Mouse (Mus musculus) forebrain, embryonic 16.5 days (tissue): ENCODE measurements around the gene Sh3bp5. TPM values are rescaled to one million over a fixed set of nuclear protein-coding genes. Genes with fewer than 3 reads are reported as not detected.
A peak's percentile ranks its signal among the peaks of the same experiment; 100 is the strongest.

Experiments used
- ATAC-seq: fragments of 200-750 bp; cut with Nextera tagmentation; 2 replicates; pipeline ENCODE4 v1.8.0; 2017; ENCODE audit warnings: mild to moderate bottlenecking, moderate library complexity
- H3K27ac ChIP-seq: fragments of 300-500 bp; sonication (generic); 2 replicates; pipeline ENCODE4 v1.5.1; 2014; ENCODE audit warnings: low read length, control low read depth
- H3K27me3 ChIP-seq: fragments of 300-500 bp; sonication (generic); replicated peaks from 2 replicates; pipeline ENCODE4 v1.6.1; 2014; ENCODE audit warnings: low read length; ENCODE audit not compliant: control insufficient read depth, insufficient read depth
- H3K36me3 ChIP-seq: fragments of 300-500 bp; sonication (generic); 2 replicates; pipeline ENCODE4 v1.6.1; 2014; ENCODE audit not compliant: control insufficient read depth, insufficient read depth
- H3K4me1 ChIP-seq: fragments of 300-500 bp; sonication (generic); replicated peaks from 2 replicates; pipeline ENCODE4 v1.6.1; 2014; ENCODE audit warnings: low read length; ENCODE audit not compliant: control insufficient read depth, insufficient read depth
- H3K4me2 ChIP-seq: fragments of 300-500 bp; sonication (generic); 2 replicates; pipeline ENCODE4 v1.6.1; 2014; ENCODE audit warnings: mild to moderate bottlenecking, low read length, control low read depth
- H3K4me3 ChIP-seq: fragments of 300-500 bp; sonication (generic); replicated peaks from 2 replicates; pipeline ENCODE4 v1.5.1; 2014; ENCODE audit warnings: mild to moderate bottlenecking, low read length, control low read depth
- H3K9ac ChIP-seq: fragments of 300-500 bp; sonication (generic); replicated peaks from 2 replicates; pipeline ENCODE4 v1.6.1; 2014; ENCODE audit warnings: low read depth, low read length, control low read depth
- H3K9me3 ChIP-seq: fragments of 300-500 bp; sonication (generic); 2 replicates; pipeline ENCODE4 v1.6.1; 2016; ENCODE audit warnings: low read length; ENCODE audit not compliant: control insufficient read depth
- whole genome bisulfite sequencing: fragments of 180-500 bp; shearing (Covaris S2); extraction: QIAGEN DNeasy Blood & Tissue Kit; methylation state at CpG from one replicate; pipeline ENCODE4 v1.1.7; 2014; 5-methylcytosine and 5-hydroxymethylcytosine counted together
- polyA plus RNA-seq: library from polyadenylated mRNA; unstranded; fragments of >200 nt; fragmentation: Nextera tagmentation; extraction: Ambion mirVana; gene quantifications from 2 replicates; pipeline ENCODE4 v1.2.1, GENCODE M21; 2015

Sh3bp5 gene
- polyA plus RNA-seq, 1 experiment from 2014 or later: 128 TPM

DNA sequence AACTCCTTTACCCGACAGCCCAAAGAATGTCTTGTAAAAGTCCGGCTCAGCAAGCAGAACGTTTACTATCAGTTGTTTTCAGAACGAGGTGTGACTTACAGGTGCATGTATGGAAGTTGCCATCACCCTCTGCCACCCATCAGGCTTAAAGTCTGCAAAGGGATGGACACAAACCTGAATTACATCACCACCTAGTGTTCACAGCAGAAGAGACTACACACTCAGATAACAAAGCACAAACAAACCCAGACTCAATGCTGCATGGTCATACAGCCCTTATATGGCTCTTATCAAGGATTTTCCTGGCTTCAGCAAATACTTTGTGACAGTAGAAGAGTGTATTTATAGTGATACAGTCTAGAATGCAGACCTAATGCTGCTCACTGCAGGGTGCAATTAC, 108.2 kb downstream of the Sh3bp5 start:
- Histone ChIP-seq H3K36me3 (no peaks in the 10 kb centered on the region), H3K4me1 (0 out of 2 replicates have a peak, but pooled peaks cover 3% of the 10 kb centered on the region), H3K4me2 (no peak overlapping the region), H3K27ac (no peak overlapping the region), H3K4me3 (no peak overlapping the region), H3K9ac (no peak overlapping the region), H3K9me3 (no peaks in the 10 kb centered on the region), H3K27me3 (no peaks in the 10 kb centered on the region)
- WGBS: 82% methylated on average over 4 of the region's 4 CpGs
- no peak for ATAC-seq

DNA sequence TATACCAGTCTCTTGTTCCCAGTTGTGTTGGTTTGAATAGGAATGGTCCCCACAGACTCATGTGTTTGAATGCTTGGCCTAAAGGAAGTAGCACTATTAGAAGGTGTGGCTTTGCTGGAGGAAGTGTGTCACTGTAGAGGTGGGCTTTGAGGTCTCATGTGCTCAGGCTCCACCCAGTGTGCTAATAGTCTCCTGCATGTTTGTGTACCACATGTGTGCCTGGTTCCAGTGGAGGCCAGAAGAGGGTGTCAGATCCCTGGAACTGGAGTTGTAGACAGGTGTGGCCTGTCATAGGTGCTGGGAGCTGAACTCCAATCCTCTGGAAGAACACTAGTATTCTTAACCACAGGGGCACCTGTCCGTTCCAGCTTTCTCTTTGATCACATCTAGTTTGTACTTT, 108.7 kb downstream of the Sh3bp5 start:
- Histone ChIP-seq H3K4me3 (no peak overlapping the region), H3K4me1 (0 out of 2 replicates have a peak, but pooled peaks cover 3% of the 10 kb centered on the region), H3K9ac (no peak overlapping the region), H3K4me2 (no peak overlapping the region), H3K36me3 (no peaks in the 10 kb centered on the region), H3K27me3 (no peaks in the 10 kb centered on the region), H3K9me3 (no peaks in the 10 kb centered on the region), H3K27ac (no peak overlapping the region)
- no peak for ATAC-seq
- WGBS: 91% methylated on average over 1 of the region's 1 CpGs

DNA sequence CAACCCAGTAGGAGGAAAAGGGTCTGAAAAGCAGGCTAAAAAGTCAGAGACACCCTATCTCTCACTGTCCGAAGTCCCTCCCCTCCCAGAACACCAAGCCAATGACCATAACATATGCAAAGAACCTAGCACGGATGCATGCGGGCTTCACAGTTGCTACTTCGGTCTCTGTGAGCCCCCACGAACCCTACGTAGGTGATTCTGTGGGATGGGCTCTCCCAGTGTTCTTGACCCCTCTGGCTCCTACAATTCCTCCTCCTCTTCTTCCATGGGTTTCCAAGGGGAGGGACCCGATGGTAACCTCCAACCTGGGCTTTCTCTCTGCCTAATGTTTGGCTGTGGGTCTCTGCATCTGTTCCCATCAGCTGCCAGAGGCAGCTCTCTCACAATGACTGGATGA, 109.1 kb downstream of the Sh3bp5 start:
- Histone ChIP-seq H3K27ac (no peak overlapping the region), H3K27me3 (no peaks in the 10 kb centered on the region), H3K4me1 (0 out of 2 replicates have a peak, but pooled peaks cover 3% of the 10 kb centered on the region), H3K4me2 (no peak overlapping the region), H3K36me3 (no peaks in the 10 kb centered on the region), H3K4me3 (no peak overlapping the region), H3K9ac (no peak overlapping the region), H3K9me3 (no peaks in the 10 kb centered on the region)
- ATAC-seq: no peak
- 83% methylated on average over 7 of the region's 7 CpGs for WGBS

DNA sequence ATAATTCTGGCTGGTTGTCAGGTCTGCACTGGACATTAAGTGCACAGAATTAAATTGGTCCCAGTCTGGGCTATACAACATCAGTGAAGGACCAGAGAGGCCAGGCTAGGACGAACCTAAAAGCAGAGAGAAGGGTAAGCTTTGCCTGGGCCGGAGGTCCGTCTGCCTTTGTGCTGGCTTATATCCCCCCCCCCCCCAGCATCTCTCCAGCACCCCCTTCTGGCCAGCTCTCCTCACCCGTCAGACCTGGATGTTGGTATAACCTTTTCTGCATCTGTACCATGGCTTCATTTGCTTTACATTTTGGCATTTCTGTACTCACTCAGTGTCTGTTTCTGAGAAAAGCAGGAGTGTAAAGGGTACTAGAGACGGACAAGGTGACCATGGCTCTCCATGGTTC, 110.3 kb downstream of the Sh3bp5 start:
- ATAC-seq: no peak
- Histone ChIP-seq H3K9me3 (no peaks in the 10 kb centered on the region), H3K4me1 (0 out of 2 replicates have a peak, but pooled peaks cover 3% of the 10 kb centered on the region), H3K4me3 (no peak overlapping the region), H3K9ac (no peak overlapping the region), H3K27me3 (no peaks in the 10 kb centered on the region), H3K36me3 (no peaks in the 10 kb centered on the region), H3K27ac (no peak overlapping the region), H3K4me2 (no peak overlapping the region)
- WGBS: 42% methylated on average over 5 of the region's 5 CpGs

DNA sequence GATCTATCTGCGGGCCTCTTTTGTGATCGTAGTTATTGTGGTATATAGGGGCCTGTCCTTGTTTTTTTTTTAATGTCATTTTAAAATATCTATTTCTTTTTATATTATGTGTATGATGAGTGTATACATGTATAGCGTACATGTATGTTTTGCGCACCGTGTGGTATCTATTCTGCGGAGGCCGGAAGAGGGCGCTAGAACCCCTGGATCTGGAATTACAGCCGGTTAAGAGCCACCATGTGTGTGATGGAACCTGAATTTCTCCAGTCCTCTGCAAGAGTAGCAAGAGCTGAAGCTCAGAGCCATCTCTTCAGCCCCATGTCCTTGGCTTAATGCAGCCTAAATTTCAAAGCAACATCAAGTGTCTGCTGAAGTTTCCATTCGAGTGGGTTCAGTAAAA, 111.0 kb downstream of the Sh3bp5 start:
- Histone ChIP-seq H3K9me3 (no peaks in the 10 kb centered on the region), H3K27ac (no peak overlapping the region), H3K36me3 (no peaks in the 10 kb centered on the region), H3K4me1 (0 out of 2 replicates have a peak, but pooled peaks cover 3% of the 10 kb centered on the region), H3K4me2 (no peak overlapping the region), H3K4me3 (no peak overlapping the region), H3K9ac (no peak overlapping the region), H3K27me3 (no peaks in the 10 kb centered on the region)
- ATAC-seq: no peak
- WGBS: 73% methylated on average over 10 of the region's 10 CpGs

DNA sequence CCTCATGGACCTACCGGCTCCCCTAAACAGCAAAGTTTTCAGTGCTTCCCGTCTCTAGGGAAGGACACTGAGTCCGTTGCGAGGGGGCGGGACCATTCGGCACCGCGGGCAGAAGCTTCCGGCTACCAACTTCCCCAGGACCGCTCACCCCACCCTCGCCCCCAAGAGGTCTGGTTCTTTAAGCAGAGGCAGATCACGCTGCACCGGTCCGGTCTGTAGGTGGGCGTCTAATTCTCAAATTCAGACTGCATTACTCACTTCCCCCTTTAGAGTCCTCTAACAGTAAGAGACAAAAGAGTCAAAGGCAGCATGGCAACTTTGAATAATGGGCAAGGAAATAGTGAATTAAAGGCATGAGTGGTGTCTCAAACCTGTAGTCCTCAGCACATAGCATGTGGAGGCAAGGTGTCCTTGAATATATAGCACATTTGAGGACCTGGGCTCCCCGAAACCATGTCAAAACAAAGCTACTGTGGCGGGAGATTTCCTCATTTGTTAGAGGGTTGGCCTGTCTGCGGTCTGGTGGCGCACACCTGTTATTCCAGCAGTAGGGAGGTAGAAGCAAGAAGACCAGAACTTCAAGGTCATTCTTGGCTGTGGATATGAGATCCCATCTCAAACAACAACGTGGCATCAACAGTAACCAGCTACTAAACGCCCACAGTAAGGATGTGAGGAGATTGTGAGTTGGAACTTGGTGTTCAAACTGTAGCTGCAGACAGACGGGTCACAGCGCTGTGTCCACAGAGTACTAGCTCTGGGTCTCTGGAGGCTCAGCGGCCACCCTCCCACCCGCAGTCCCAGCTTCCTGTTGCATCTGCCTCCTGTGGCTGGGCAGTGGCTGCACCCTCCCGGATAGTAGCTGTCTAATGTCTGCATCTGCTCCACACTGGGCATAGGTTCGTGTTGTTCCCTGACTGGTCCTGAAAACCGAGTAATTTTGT, 111.8 kb downstream of the Sh3bp5 start, which contains the start of gene Dnah1:
Dnah1 (minus strand) TSS at position 48 of the 944 bp plus-strand sequence.
- WGBS: 30% methylated on average over 28 of the region's 28 CpGs
- Histone ChIP-seq H3K9ac (peak within 1 kb of the TSS; percentile 28), H3K36me3 (no peaks in the 10 kb centered on the region), H3K4me3 (peak within 1 kb of the TSS; percentile 24), H3K4me1 (0 out of 2 replicates have a peak, but pooled peaks cover 3% of the 10 kb centered on the region), H3K9me3 (no peaks in the 10 kb centered on the region), H3K27ac (no peak within 1 kb of the TSS), H3K27me3 (no peaks in the 10 kb centered on the region), H3K4me2 (peak within 1 kb of the TSS; percentile 47)
- ATAC-seq: peak; percentile 20; the same call in 1 of the 2 replicates

DNA sequence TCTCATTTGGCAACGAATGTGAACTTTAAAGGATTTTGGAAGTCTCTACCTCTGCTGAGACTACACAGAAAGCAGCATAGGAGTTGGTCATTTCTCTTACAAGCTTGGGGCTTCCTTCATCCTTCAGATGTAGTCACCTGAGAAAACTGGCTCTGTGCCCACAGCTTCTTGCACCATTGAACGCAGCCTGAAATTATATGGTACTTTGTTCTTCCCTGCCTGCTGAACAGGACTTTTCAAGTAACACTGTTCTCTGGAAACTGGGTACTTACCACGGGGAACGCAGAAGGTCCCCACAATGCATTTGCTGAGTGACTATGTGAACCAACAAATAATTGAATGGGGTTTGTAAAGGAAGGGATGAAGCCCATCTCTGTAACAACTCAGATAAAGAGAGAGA, 112.7 kb downstream of the Sh3bp5 start:
- no peak overlapping the region for H3K4me3 ChIP-seq

DNA sequence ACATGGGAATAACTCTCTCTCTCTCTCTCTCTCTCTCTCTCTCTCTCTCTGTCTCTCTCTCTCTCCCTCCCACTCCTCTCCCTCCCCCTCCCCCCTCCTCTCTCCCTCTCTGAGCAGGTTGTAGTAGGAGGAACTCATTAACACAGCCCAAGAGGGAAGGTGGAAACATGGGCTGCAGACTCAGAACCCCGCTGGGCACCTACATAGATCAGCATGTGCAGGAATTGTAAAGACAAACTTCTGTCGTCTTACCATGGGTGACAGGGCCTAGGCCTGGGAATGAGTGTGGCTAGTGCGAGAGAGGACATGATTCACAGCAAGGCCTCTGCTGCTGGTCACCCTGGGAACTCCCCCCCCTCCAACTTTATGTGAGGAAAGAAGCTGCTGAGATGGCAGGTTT, 113.7 kb downstream of the Sh3bp5 start:
- ATAC-seq: no peak
- WGBS: 84% methylated on average over 3 of the region's 3 CpGs
- Histone ChIP-seq H3K4me3 (no peak overlapping the region), H3K9ac (no peak overlapping the region), H3K36me3 (no peaks in the 10 kb centered on the region), H3K27me3 (no peaks in the 10 kb centered on the region), H3K4me1 (0 out of 2 replicates have a peak, but pooled peaks cover 3% of the 10 kb centered on the region), H3K4me2 (no peak overlapping the region), H3K27ac (no peak overlapping the region), H3K9me3 (no peaks in the 10 kb centered on the region)

More for the DNA sequence above, 112.7 kb downstream of the Sh3bp5 start:
- Histone ChIP-seq H3K36me3 (no peaks in the 10 kb centered on the region), H3K27ac (no peak overlapping the region), H3K9me3 (no peaks in the 10 kb centered on the region), H3K4me2 (no peak overlapping the region), H3K4me1 (0 out of 2 replicates have a peak, but pooled peaks cover 3% of the 10 kb centered on the region), H3K27me3 (no peaks in the 10 kb centered on the region), H3K9ac (no peak overlapping the region)
- WGBS: 73% methylated on average over 4 of the region's 4 CpGs
- no peak for ATAC-seq

DNA sequence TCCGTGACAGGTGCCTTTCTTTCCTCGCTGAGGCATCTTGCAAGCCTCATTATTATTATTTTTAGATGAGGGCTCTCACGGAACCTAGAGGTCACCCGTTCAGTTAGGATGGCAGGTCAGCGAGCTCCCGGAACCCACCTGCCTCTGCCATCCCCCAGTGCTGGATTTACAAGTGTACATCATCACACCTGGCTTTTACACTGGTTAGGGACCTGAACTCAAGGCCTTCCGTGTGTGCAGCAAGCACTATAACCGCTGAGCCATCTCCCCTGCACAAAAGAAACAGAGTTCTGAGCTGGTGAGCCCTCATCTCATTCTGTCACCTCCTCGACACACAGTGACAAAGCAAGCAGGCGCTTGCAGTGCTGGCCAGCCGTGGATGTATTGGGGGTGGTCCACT, 114.7 kb downstream of the Sh3bp5 start:
- H3K4me1 ChIP-seq: 0 out of 2 replicates have a peak, but pooled peaks cover 3% of the 10 kb centered on the region
- no peaks in the 10 kb centered on the region for H3K27me3 ChIP-seq
- H3K9me3 ChIP-seq: no peaks in the 10 kb centered on the region
- H3K27ac ChIP-seq: no peak overlapping the region
- no peak overlapping the region for H3K9ac ChIP-seq
- no peak for ATAC-seq
- no peaks in the 10 kb centered on the region for H3K36me3 ChIP-seq
- H3K4me3 ChIP-seq: no peak overlapping the region
- whole genome bisulfite sequencing: 85% methylated on average over 11 of the region's 11 CpGs
- H3K4me2 ChIP-seq: no peak overlapping the region
